Mouse (Mus musculus) T-helper 2 cell (primary cell): ENCODE measurements around the gene Nfatc2.

Experiments used
- in situ Hi-C: fragments of 300-600 bp; cut with MboI, MseI; formaldehyde crosslinking; loops from one replicate; pipeline ENCODE4 v1.15.1; 2025; ENCODE audit warnings: high pct_unique_total_duplicates

Gene Nfatc2

DNA sequence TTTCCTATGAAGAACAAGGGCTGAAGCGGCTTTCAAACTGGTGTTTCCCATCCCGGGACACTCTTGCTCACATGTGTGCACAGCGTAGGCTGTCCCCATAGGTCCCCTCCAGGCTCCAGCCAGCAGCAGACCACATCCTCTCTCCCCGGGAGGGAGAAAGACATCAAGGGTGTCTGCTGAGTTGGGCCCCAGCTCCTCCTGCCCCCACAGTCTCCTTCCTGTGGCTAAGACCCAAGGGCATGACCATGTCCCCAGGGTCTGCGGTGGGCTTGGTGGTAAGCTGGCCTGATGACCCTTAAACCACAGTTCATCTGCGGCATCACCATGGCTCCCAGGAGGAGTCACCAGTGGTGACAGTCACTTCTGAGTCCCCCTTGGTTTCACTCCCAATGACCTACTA is 100.7 kb downstream of the Nfatc2 start:
- in situ Hi-C loops: no loop called here

DNA sequence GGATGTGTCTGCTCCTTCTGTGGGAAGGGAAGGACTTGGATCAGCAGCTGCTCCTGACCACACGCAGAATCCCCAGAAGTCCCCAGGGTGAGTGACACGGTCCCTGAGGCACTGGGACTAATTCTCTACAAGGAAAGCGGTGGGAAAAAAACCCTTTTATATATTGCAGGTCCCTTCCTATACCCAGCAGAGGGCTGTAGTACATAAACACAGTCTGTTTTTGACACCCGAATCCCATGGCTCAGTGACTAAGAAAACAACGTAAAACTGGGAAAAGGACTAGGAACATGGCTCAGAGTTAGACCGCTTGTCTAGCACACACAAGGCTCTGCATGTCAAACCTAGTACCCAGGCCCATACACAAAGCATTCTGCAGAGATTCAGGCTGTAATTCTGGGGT is 101.2 kb downstream of the Nfatc2 start:
- in situ Hi-C loops: no loop called here

DNA sequence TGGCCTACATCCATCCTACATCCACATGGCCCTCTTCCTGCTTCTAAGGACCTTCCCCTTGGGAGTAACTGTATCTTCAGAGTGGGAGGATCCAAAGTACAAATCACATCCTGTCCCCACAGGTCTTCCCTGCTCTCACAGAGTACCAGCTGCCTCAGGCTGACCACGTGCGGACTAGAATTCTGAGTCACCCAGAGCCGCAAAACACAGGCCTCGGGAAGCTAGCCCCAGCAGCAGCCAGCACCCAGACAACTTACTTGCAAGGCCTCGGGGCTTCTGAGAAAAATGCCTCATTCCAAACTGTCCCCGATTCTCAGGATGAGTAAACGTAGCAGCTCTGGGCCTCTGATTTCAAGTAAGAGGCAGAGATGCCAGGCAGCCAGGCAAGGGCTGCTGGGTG is 109.7 kb downstream of the Nfatc2 start:
- in situ Hi-C loops: no loop called here

DNA sequence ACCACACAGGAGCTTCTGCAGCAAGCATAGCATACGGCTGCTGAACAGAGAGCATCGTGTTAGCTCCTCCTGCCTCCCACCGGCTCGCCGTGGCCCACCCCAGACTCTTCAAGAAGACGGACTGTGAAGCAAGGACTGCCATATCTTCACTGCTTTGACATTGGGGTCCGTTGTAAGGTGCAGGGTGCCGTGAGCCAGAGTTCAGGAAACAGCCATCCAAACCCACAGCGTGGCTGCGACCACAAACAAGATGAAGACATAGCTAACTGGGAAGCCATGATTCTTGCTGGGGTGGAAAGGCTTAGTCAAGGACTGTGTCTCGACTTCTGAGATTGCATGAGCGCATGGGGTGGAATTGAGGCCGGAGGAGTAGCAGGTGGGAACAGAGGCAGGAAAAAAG is 111.5 kb downstream of the Nfatc2 start:
- in situ Hi-C loops: no loop called here

DNA sequence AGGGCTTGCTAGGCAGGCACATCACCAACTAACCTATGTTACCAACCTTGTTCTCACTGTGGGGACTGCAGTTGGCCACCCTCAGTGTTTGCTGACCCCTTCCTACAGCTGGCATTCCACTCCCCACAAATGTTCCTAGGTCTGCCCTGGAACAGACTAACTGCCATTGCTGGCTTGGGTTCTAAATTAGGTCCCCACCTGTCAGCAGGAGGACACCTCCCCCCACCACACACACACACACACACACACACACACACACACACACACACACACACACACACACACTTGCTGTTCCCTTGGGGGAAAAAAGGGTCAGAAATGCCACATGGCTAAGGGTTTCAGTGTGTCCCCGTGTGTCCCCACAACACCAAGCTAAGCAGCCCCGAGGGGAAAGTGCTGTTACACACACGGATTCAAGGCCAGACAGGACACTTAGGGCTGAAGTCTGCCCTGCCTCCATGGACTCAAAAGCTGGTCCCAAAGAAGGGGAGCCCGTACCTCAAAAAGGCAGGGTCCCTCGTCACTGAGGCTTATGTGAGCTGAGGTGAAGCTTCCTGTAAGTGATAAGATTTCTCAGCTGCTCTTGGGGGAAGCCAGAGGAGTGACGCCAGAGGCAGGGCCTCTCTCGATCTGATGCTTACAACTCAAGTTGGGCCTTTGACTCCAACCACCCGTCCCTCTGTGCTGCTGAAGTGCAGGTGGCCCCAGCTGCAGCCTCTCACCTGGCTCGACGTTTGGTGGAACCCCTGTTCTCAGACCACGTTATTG is 113.1 kb downstream of the Nfatc2 start:
- in situ Hi-C loops: no loop called here

DNA sequence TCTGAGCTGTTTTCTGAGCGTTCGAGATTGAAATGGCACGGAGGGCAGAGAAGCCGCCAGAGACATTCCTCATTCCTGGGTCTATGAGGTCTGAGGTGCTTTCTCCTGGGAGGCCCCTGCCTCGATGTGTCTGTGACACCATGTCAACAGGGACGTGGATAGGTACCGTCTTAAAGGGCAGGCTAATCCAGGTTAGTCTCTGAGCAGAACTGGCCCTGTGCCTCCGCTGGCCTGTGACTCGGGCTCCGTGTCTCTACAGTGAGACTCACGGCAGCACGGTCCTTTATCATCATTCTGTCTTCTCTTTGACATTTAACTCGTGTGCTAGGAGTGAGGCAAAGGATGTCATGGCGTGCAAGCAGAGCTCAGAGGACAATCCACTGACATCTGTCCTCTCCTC is 120.3 kb downstream of the Nfatc2 start:
- in situ Hi-C loops: no loop called here

DNA sequence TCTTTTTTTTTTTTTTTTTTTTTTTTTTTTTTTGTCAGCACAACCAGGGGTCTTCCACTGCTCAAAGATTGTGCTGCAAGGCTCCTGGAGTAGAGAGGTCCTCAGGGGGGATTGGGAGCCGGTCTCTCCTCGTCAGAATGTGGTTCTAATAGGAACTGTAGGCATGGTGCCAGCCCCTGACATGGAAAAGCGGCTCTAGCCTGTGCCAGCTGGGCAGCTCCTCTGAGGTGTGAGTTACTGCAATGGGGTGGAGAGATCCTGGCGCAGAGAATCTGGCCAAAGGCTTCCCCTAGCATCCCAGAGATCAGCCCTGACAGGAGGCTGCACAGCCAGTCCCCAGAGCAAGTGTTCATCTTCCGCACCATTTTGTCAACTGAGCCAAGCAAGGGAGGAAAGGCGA is 120.8 kb downstream of the Nfatc2 start:
- in situ Hi-C loops: no loop called here

DNA sequence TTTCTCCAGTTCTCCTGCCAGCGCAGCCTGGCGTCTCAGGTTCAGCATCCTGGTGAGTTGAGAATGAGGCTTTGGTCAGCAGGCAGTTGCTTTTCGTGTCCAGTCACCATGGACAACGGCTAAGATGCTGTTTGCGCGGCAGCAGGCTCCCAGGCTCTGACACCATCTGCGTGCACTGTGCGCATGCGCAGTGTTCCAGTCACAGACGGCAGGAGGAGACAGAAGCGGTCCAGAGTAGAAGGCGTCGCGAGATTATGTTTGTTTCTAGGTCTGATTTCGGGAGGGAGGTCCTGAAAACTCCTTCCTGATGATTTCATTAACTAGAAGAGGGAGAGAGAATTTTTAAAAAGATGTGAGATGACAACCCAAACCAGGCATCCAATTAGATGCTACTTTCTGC is 121.5 kb downstream of the Nfatc2 start:
- in situ Hi-C loops: no loop called here

DNA sequence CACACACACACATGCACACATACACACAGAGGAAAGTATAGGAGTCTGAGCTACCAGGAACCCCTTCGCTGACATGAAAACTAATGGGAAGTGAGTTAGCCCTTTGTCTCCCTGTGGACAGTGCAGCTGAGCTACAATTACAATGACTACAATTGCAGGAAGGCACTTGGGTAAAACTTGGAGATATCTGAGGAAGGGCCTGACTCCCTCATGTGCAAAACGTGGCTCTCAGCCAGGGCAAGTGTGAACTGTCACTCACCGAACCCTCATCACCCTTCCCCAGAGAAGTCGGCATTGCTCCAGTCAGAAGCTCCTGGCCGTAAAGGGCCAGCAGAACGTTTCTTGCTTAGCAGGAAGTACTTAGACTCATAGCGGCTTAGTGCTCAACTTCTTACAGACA is 123.0 kb downstream of the Nfatc2 start:
- in situ Hi-C loops: no loop called here

DNA sequence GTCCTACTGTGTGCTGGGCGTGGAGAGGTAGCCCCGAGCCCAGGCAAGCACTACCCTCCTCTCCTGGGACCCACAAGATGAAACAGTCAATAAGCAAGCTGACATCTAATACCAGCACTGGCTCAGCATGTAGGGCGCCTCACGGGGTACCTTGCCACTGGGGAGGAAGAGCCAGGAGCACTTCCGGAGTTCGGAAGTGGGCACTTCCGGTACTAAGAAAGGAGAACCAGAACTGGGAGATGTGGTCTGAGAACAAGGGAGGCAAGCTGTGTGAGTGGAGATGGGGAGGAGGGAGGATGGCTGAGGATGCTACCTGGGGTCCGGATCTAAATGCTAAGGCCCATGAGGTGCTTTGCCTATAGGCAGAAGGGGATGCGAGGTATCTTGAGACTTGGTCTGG is 128.0 kb downstream of the Nfatc2 start:
- in situ Hi-C loops: loop anchor here (5.0 kb wide), 1 partner anchor 154 kb away; no protein-coding TSS in a partner anchor

DNA sequence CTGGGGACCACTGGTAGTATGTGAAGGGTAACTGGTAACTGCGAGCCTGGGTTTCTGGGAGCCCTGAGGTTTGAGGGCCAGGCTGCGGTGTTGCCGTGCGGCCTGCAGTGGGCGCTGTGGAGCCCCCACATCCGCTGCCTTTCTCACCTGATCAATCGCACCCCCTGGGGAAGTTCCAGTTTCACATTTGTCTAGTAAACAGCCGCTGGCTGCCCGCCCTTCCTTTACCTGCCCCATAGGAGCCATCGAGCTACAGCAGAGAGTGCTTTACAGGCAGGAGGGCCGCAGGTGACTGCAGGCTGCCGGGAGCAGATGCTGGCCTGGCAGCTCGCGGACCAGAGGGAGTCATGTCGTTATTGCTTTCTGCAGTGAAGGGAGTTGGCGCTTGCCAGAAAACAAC is 128.6 kb downstream of the Nfatc2 start:
- in situ Hi-C loops: loop anchor here (5.0 kb wide), 1 partner anchor 154 kb away; no protein-coding TSS in a partner anchor

DNA sequence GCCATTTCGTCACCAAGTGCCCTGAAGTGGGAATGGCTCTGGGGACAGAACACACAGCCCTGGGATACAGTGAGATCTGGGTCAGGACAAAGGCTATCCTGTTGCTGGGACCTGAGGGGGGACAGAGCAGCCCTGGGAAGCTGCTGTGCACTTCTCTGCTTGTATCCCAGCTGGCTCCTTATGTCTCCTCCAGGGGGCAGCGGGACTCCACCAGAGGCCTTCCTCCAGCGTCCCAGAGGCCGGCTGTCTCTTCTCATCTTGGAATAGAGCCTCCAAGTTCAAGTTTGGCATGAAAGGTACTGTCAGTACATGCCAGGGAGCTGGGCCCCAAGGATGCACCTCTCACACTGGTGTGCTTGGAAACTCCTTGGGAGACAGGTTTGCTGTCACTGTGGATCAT is 132.4 kb downstream of the Nfatc2 start:
- in situ Hi-C loops: no loop called here

DNA sequence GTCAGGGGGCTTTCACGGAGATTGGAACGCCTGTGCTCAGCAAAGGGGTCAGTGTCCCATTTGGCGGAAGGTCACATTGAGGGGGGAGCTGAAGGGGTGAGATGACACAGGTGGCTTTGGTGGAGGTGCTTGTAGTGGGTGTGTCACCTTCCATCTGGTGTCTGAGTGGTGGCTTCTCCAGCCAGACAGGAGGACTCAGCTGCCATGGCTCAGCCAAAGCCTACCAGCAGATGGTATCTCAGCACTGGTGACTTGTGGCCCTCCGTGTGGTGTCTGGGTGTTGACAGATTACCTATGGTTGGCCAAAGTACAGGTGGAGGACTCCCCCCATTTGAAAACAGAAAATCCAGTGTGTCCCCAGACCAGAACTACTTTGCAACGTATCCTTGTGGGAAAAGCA is 134.3 kb downstream of the Nfatc2 start:
- in situ Hi-C loops: no loop called here

DNA sequence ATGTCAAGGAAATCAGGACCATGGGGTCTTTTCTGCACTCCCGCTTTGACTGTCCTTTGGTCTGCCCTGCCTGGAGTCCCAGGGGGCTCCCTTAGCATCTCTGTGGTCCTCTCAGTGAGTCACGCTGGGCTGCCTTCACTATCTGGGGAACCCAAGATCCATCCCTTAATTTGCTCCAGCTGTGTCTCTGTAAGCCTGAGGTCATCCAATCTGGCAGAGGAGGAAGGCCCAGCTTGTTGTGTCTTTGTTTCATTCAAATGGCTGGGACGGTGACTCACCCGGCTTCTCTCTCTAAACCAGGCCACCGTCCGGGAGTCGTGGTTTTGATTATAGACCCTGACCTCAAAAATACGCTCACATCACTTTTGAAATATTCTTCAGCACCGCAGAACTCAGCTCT is 135.4 kb downstream of the Nfatc2 start:
- in situ Hi-C loops: no loop called here

DNA sequence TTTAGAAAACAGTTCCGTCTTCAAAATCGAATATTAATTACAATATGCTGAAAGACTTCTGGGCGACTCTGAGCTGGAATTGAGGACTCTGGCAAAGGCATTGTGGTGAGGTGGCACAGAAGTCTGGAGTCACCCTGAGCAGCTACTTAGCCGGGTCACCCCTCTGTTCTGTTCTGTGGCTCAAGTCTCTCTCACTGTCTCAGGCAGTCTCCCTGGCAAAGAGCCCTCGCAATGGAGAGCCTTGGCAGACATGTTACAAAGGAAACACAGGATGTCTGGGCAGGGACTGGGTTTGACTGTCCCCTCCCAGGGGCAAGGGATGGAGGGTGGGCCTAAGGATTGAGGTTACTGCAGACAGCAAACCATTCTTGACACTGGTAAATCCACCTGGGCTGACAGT is 135.8 kb downstream of the Nfatc2 start:
- in situ Hi-C loops: no loop called here

DNA sequence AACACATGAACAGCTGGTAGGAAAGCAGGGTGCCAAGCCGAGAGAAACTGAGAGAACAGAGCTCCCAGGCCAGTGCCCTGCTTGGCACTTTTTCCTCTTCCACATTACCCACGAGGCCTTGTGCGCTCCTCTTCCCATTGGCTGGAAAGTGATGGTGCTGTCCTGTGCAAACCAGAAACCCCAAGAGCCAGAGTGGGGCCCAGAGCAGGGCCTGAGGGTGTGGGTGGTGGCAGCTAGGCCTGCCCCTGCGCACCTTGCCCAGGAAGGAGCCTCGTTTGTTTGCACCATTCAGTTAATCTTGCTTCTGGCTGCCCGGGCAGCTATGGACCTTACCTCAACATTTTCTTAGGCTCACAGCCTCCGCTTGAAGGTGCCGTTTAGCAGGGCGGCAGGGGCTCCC is 139.6 kb downstream of the Nfatc2 start:
- in situ Hi-C loops: no loop called here

DNA sequence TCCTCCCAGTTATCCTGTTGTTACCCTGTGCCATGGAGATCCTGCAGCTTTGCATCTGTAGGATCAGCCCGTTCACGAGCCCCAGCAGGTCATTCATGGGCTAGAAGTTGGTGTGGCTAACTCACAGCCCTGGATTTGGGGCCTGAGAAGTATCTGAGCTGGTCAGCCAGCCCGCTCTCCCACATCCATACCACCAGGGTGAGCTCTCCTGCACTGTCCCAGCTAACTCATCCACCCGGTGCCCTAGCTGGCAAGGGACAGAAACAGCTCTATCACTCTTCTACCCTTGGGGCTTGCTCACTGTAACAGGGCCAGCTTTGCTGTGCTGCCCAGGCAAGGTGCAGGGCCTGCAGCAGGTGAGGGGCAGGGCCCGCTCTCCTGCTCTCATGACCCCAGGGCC is 141.8 kb downstream of the Nfatc2 start:
- in situ Hi-C loops: loop anchor here (10.0 kb wide), 1 partner anchor 355 kb away; no protein-coding TSS in a partner anchor

DNA sequence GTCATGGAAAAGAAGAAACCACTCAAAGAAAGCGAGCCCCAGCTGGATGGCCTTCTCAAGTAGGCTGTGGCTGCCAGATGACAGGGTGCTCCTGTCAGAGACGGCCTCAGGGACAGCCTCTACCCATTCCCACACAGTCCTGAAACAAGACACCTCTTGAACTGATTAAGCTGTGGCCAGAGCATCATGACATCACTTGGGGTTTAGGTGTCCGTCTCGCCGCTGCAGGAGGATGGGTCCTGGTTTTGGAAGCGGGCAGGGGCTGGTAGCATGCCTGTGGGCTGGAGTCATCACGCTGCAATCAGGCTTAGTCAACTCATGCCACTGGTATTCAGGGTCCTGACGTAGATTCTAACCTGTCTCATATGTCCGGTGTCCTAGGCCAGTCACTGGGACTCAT is 142.9 kb downstream of the Nfatc2 start:
- in situ Hi-C loops: loop anchor here (10.0 kb wide), 1 partner anchor 354 kb away; no protein-coding TSS in a partner anchor

DNA sequence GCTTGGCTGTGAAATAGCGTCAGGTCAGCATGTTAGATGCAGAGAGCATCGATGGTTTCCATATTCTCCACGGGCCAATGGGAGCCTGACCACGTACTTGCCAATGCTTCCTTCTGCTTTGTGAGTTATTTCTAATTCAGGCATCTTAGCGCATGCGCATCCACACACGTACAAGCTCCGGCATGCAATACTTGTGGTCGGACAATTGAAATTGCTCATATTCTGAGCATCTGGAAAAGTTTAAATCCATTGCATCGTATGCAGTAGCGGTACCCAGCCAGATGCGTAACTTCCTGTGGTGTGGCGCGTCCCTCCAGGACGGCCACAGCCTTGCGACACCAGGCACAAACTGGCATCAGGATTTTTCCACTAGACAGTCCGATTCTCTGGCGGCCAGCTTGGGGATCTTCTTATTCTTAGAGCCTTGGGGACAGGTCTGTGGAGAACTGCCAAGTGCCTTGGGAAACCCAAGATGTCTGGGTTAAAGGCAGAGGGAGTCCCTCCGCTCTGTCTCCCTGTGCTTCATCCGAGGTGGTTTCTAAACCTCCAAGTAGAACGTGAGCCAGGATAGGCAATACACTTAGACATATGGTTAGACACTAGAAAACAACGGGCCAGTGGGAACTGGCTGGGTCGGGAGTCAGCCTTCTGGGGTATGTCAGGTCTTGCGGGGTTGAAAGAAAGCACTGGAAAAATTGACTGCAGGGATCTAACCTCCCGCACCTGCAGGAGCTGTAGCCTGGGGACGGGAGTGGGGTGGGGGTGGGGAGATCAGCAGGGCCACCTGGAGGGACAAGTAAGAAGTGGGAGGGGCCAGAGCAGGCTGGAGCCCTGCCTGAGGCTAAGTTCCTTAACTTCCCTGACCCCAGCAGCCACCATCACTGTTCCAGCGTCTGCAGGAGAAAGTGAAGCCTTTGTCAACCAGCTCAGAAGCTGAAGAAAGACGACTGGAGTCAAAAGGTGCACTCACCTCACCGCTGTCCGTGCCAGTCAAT is 149.4 kb downstream of the Nfatc2 start:
- in situ Hi-C loops: loop anchor here (10.0 kb wide), 1 partner anchor 347 kb away; no protein-coding TSS in a partner anchor

DNA sequence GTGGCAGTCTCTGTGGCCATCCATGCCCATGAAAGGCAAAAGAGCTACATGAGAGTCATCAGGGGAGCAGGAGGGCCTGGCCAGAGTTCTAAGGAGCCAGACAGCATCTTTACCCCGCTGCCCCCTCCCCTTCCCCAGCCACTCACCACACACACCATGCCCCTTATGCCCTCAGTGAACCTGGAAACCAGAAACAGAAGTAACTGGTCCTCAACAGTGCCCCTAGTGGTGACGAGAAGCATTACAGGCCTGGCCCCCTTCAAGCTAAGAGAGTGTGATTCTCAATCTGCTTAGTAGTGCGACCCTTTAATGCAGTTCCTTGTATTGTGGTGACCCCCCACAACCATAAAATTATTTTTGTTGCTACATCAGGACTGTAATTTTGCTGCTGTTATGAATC is 150.5 kb downstream of the Nfatc2 start:
- in situ Hi-C loops: loop anchor here (10.0 kb wide), 1 partner anchor 346 kb away; no protein-coding TSS in a partner anchor

DNA sequence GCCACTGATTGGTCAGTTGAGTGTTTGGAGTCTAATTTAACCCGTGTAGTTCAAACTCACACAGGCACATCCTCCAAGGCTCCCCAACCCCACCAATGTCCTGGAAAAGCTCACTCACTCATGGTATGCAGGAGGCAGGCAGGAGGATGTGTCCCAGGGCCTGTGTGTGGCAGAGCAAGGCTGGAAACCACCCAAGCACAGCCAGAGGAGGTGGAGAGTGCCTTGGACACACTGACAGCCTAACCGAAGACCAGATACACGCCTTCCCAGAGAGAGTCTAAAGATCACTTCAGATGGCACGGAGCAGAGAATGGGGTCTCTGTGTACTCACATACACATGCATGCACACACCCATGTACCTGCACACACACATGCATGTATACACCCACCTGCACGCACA is 153.4 kb downstream of the Nfatc2 start:
- in situ Hi-C loops: no loop called here

DNA sequence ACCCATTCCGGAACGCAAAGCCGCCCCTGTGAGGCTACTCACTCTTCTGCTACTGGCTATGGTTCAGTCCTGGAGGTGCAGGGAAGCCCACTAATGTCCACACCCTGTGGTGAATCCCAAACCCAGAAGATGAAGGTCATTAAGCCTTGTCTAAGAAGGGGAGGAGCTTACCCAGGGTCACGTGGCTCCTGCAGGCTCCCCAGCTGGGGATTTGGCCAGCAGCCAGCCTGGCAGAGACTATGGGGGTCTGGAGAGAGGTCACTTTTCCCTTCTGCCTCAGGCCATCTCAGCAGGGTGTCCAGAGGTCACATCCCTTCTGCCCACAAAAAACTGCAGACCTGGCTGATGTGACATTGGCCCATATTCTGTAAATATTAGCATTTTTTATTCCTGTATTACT is 153.9 kb downstream of the Nfatc2 start:
- in situ Hi-C loops: no loop called here
